Mouse (Mus musculus) midbrain, embryonic 12.5 days (tissue): ENCODE measurements around the gene Zfp248. TPM values are rescaled to one million over a fixed set of nuclear protein-coding genes. Genes with fewer than 3 reads are reported as not detected.

Source experiments
- ATAC-seq: fragments of 200-750 bp; cut with Nextera tagmentation; 2 replicates; pipeline ENCODE4 v1.8.0; 2017; ENCODE audit warnings: low read depth, moderate TSS enrichment, moderate library complexity; ENCODE audit not compliant: low FRiP score
- H3K27ac ChIP-seq: fragments of 300-500 bp; sonication (generic); replicated peaks from 2 replicates; pipeline ENCODE4 v1.5.1; 2016; ENCODE audit warnings: mild to moderate bottlenecking
- H3K27me3 ChIP-seq: fragments of 300-500 bp; sonication (generic); 2 replicates; pipeline ENCODE4 v1.6.1; 2016; ENCODE audit warnings: mild to moderate bottlenecking
- H3K36me3 ChIP-seq: fragments of 300-500 bp; sonication (generic); 2 replicates; pipeline ENCODE4 v1.6.1; 2016
- H3K4me1 ChIP-seq: fragments of 300-500 bp; sonication (generic); 2 replicates; pipeline ENCODE4 v1.6.1; 2016
- H3K4me2 ChIP-seq: fragments of 300-500 bp; sonication (generic); replicated peaks from 2 replicates; pipeline ENCODE4 v1.6.1; 2016; ENCODE audit warnings: mild to moderate bottlenecking, moderate library complexity
- H3K4me3 ChIP-seq: fragments of 300-500 bp; sonication (generic); 2 replicates; pipeline ENCODE4 v1.5.1; 2016; ENCODE audit warnings: mild to moderate bottlenecking
- H3K9ac ChIP-seq: fragments of 300-500 bp; sonication (generic); replicated peaks from 2 replicates; pipeline ENCODE4 v1.6.1; 2016; ENCODE audit warnings: mild to moderate bottlenecking, moderate library complexity
- H3K9me3 ChIP-seq: fragments of 300-500 bp; sonication (generic); 2 replicates; pipeline ENCODE4 v1.6.1; 2016; ENCODE audit warnings: mild to moderate bottlenecking
- WGBS: fragments of 180-500 bp; shearing (Covaris S2); methylation state at CpG from one replicate; pipeline ENCODE4 v1.1.7; 2016; 5-methylcytosine and 5-hydroxymethylcytosine counted together
- polyA plus RNA-seq: library from polyadenylated mRNA; unstranded; fragments of >200 nt; fragmentation: Nextera tagmentation; extraction: Ambion mirVana; gene quantifications from 2 replicates; pipeline ENCODE4 v1.2.1, GENCODE M21; 2016

Gene Zfp248
- polyA plus RNA-seq, 1 experiment from 2014 or later = 14.9 TPM

DNA sequence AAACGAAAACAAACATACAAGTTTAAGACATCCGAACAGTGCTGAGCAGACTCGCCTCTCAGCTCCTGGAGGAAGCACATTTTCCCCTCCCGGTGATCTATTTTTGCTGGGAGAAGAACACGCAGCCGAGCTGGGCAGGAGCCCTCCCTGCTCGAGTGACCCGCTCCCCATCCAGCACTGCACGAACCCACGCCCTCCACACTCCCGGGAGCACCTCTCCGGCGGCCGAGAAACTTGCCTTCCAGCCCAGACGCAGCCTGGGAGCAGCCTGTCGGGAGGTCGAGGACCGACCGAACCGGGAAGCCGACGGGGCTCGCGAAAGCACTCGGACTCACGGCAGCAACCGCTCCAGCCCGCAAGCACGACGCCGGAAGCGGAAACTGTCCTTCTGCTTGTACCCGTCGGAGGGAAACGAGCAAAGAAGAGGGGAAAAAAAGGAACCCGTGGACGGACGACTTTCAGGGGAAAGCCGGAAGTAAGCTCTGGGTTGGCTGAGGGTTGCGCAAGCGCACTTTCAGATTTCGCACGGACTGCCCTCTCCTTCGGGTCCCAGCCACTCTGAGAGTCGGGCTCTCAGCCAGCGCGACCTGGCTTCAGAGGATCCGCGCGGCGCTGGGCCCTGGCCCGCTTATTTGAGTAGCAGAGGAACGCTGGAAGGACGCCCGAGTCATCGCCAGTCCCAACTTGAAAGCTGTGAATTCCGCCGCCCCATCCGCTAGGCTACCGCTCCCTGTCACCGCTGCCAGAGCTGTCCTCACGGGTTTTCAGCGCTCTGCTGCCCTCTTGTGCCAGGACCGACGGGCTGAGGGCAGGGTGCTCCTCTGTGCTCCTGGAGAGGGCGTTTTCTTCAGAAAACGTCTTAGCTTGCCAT is 36.0 kb downstream of the Zfp248 start, which contains the start of gene Bms1:
Gene Bms1, minus strand, starts transcription at position 425 of the 871 bp plus-strand sequence.
- Histone ChIP-seq H3K36me3 (peaks cover 29% of the 10 kb centered on the region), H3K27me3 (no peaks in the 10 kb centered on the region; the same call in none of the 2 replicates), H3K4me1 (peaks cover 12% of the 10 kb centered on the region), H3K9me3 (no peaks in the 10 kb centered on the region), H3K27ac (peak within 1 kb of the TSS; percentile 84), H3K4me3 (peak within 1 kb of the TSS; percentile 94), H3K9ac (peak within 1 kb of the TSS; percentile 88), H3K4me2 (peak within 1 kb of the TSS; percentile 59)
- WGBS = under 1% methylated on average over 67 of the region's 67 CpGs
- ATAC-seq = peak; percentile 97

DNA sequence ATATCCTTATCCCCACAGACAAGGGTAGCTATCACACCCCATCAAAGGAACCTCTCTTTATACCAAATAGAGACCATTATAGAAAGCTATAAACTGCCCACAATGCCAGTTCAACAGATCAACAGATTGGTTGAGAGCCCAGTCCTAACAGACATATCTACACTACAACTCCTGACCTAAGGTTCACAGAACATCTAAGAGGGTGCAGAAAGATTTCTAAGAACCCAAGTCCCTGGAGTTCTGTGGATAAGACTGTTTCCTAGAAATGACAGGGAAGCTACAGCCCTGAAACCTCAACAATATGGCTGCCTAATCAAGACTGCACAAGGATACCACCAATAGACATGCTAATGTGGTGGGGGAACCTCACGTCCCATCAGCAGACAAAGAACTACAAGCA is 44.9 kb downstream of the Zfp248 start:
- H3K9ac ChIP-seq = no peak overlapping the region
- H3K27ac ChIP-seq = no peak overlapping the region
- WGBS = 79% methylated on average over 1 of the region's 1 CpGs
- H3K4me3 ChIP-seq = no peak overlapping the region
- H3K4me2 ChIP-seq = no peak overlapping the region
- no peaks in the 10 kb centered on the region for H3K9me3 ChIP-seq
- no peaks in the 10 kb centered on the region for H3K27me3 ChIP-seq
- no peak for ATAC-seq
- no peaks in the 10 kb centered on the region for H3K4me1 ChIP-seq
- H3K36me3 ChIP-seq = peaks cover 82% of the 10 kb centered on the region

DNA sequence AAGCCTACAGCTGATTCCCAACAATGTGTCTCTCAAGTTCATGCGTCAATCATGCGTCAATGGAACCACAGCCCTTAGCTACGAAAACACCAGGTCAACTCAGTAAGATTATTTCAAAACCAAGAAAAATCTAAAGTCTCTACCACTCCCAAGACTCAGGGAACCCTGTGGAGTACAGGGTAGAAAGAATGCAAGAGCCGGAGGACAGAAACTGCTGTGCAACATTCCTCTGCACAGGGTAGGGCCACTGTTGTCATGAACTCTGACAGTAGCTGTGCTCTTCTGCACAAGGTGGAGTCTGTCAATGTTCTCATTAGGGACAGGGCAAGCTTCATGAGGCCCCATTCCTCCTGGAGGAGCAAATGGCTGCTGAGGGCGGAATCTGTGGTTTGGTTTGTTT is 46.8 kb downstream of the Zfp248 start:
- 95% methylated on average over 5 of the region's 5 CpGs for WGBS
- Histone ChIP-seq H3K4me2 (no peak overlapping the region), H3K9me3 (no peaks in the 10 kb centered on the region), H3K36me3 (peaks cover 85% of the 10 kb centered on the region), H3K4me3 (no peak overlapping the region), H3K27ac (no peak overlapping the region), H3K9ac (no peak overlapping the region), H3K27me3 (no peaks in the 10 kb centered on the region), H3K4me1 (no peaks in the 10 kb centered on the region)
- ATAC-seq = no peak

DNA sequence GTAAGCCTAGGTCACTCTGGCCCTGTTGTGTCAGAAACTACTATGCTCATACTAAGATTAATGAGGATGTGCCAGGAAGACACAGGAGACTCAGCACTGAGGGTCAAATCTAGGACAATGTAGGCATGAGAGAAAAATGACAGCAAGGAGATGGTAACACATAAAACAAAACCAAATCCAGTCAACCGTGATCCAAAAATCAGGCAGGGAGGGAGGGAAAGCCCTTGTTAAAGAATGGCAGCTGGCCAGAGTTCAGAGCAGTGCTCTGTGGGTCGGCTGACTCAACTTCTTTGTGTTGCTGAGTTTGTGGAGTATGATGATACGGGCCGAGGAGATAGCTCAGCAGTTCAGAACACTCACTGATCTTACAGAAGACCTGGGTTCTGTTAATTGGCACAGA is 48.9 kb downstream of the Zfp248 start:
- no peaks in the 10 kb centered on the region for H3K4me1 ChIP-seq
- no peak overlapping the region for H3K4me3 ChIP-seq
- H3K9ac ChIP-seq = no peak overlapping the region
- H3K27me3 ChIP-seq = no peaks in the 10 kb centered on the region
- no peaks in the 10 kb centered on the region for H3K9me3 ChIP-seq
- H3K27ac ChIP-seq = no peak overlapping the region
- no peak overlapping the region for H3K4me2 ChIP-seq
- ATAC-seq = no peak
- 91% methylated on average over 4 of the region's 4 CpGs for WGBS
- H3K36me3 ChIP-seq = peaks cover 77% of the 10 kb centered on the region

DNA sequence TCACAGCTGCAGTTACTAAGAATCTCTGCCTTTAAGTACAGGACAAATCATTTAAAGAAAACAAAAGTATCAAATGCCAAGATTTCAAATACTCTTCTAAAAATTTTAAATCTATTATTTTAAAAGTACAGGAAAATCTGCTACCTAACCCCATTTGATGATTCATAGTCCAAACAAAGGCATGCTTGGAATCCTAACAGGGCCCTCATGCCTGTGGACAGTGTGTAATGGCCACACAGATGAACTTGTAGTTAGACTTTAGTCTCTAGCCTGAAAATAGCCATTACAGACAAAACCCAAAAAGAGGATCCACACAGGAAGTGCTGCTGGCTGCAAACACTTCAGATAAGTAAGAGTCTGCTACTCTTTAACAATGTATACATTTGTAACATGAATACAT is 64.6 kb downstream of the Zfp248 start:
- peaks cover 75% of the 10 kb centered on the region for H3K36me3 ChIP-seq
- no peak overlapping the region for H3K9ac ChIP-seq
- H3K4me1 ChIP-seq = no peaks in the 10 kb centered on the region
- no peak overlapping the region for H3K4me2 ChIP-seq
- H3K27me3 ChIP-seq = no peaks in the 10 kb centered on the region
- H3K4me3 ChIP-seq = no peak overlapping the region
- no peaks in the 10 kb centered on the region for H3K9me3 ChIP-seq
- ATAC-seq = no peak
- no peak overlapping the region for H3K27ac ChIP-seq

DNA sequence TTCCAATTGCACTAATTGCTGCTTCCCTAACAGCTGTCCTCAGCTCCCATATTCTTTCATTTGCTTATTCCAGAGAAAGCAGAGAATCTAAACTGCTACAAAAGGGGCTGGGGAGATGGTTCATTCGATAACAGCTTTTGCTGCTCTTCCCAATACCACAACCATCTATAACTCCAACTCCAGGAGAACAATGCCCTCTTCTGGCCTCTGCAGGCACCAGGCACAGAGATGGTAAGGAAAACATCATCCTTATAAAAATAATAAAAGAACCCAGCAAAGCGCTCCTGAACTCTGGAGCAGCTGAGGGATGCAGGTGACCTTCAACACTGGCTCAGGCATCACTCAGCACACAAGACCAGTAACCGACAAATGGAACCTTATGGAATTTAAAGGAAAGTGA is 69.4 kb downstream of the Zfp248 start:
- no peak overlapping the region for H3K27ac ChIP-seq
- 94% methylated on average over 3 of the region's 3 CpGs for WGBS
- H3K4me3 ChIP-seq = no peak overlapping the region
- H3K27me3 ChIP-seq = no peaks in the 10 kb centered on the region
- no peak overlapping the region for H3K4me2 ChIP-seq
- H3K36me3 ChIP-seq = peaks cover 62% of the 10 kb centered on the region
- H3K9me3 ChIP-seq = no peaks in the 10 kb centered on the region
- no peak overlapping the region for H3K9ac ChIP-seq
- no peak for ATAC-seq
- H3K4me1 ChIP-seq = no peaks in the 10 kb centered on the region

DNA sequence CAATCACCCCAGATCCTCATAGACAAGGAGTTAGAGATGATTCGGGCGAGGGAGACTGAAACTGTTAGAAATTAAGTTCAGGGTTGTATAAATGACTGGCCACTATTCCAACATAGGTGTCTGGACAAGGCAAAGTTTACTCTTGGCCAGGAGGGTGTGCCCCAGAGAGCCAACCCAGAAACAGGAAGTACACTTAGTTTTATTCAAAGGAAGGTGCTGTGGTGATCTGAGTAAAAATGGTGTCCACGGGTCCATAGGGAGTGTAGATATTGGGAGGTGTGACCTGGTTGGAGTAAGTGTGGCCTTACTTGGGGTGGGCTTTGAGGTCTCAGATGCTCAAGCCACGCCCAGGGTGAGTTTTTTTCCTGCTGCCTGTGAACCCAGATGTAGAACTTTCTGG is 74.1 kb downstream of the Zfp248 start:
- H3K4me2 ChIP-seq = no peak overlapping the region
- H3K4me1 ChIP-seq = peaks cover 4% of the 10 kb centered on the region; the same call in 1 of the 2 replicates
- H3K36me3 ChIP-seq = peaks cover 38% of the 10 kb centered on the region
- no peak overlapping the region for H3K9ac ChIP-seq
- H3K9me3 ChIP-seq = no peaks in the 10 kb centered on the region
- H3K4me3 ChIP-seq = no peak overlapping the region
- 91% methylated on average over 4 of the region's 4 CpGs for WGBS
- no peaks in the 10 kb centered on the region for H3K27me3 ChIP-seq
- H3K27ac ChIP-seq = no peak overlapping the region
- no peak for ATAC-seq

DNA sequence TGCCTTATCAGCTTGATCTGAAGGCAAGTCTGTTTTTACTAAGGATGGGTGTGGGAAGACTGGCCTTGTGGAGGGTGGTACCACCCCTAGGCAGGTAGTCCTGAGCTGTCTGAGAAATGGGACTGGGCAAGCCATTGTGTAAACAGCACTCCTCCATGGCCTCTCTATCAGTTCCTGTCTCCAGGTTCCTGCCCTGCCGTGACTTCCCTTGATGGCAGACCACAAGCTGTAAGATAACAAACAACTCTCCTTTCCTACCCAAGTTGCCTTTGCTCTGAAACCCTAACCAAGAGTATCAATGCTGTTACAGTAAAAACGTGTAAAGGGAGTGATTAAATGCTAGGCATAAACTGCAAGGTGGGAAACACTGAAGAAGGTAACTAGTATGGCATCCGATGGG is 74.7 kb downstream of the Zfp248 start:
- 75% methylated on average over 3 of the region's 3 CpGs for WGBS
- Histone ChIP-seq H3K9ac (no peak overlapping the region), H3K27ac (no peak overlapping the region), H3K9me3 (no peaks in the 10 kb centered on the region), H3K27me3 (no peaks in the 10 kb centered on the region), H3K36me3 (peaks cover 32% of the 10 kb centered on the region), H3K4me3 (no peak overlapping the region), H3K4me2 (no peak overlapping the region), H3K4me1 (peaks cover 4% of the 10 kb centered on the region; the same call in 1 of the 2 replicates)
- no peak for ATAC-seq

DNA sequence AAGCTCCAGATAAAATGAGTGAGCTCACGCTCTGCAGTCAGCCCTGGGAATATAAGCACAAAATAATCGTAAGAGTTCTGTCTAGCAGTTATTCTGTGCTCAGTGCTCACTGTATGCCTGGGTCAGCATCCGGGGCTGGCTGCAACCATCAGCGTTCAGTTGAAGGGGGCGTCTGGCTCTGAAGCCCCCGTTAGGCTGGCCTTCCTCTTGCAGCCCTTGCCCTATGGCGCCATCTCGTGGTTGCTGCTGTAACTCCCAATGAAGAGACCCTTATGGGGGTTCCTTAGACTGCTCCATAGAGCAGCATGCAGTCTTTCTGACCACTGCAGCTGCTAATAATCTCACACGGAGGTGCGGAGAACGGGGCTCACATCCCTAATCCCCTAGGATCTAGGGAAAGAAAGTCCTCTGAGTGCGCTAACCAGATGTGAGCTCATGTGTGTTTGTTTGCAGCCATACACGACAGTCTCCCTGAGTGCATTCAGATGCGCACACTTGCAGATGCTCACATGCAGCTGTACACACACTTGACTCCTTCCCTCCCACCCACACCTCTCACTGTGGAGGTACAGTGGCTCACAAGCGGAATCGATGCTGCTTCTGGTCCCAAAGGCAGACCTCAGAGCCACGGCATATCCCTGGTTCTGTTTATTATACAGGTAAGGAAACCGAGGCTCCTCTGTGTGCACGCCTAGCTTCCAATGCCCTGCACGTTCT is 75.7 kb downstream of the Zfp248 start:
- Histone ChIP-seq H3K27me3 (no peaks in the 10 kb centered on the region), H3K9me3 (no peaks in the 10 kb centered on the region), H3K9ac (no peak overlapping the region), H3K4me2 (peak overlapping the region; percentile 8; the same call in 1 of the 2 replicates), H3K4me3 (no peak overlapping the region), H3K27ac (no peak overlapping the region), H3K36me3 (peaks cover 24% of the 10 kb centered on the region), H3K4me1 (peaks cover 4% of the 10 kb centered on the region; the same call in 1 of the 2 replicates)
- ATAC-seq = peak; percentile 79
- WGBS = 31% methylated on average over 20 of the region's 20 CpGs

DNA sequence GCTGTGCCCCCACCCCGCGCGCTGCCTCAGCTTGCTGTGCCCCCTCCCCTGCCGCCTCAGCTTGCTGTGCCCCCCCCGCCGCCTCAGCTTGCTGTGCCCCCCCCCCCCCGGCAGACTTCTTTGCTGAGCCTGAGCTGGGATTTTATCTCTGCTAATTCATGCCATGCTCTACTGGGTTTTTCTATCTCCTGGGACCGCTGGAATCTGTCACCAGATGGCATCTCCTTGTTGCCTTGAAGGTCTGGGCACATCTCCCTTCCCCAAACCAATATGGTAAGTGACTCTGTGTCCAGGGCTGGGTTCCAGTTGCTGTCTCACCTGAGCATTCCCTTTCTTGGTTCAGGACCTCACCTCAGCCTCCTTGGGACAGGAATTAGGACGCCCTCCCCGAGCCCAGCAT is 77.7 kb downstream of the Zfp248 start:
- H3K4me2 ChIP-seq = no peak overlapping the region
- WGBS = 72% methylated on average over 7 of the region's 10 CpGs
- H3K4me1 ChIP-seq = peaks cover 4% of the 10 kb centered on the region; the same call in 1 of the 2 replicates
- no peak for ATAC-seq
- H3K9me3 ChIP-seq = no peaks in the 10 kb centered on the region
- no peak overlapping the region for H3K4me3 ChIP-seq
- no peaks in the 10 kb centered on the region for H3K27me3 ChIP-seq
- peaks cover 7% of the 10 kb centered on the region; the same call in 1 of the 2 replicates for H3K36me3 ChIP-seq
- H3K9ac ChIP-seq = no peak overlapping the region
- no peak overlapping the region for H3K27ac ChIP-seq
